Mouse (Mus musculus) brown adipose tissue, adult 24 weeks (tissue): ENCODE data around the gene Daglb. TPM values are rescaled to one million over a fixed set of nuclear protein-coding genes. Genes with fewer than 3 reads are reported as not detected.
A peak's percentile ranks its signal among the peaks of the same experiment; 100 is the strongest.
"Not testable (repeated sequence)": the region's sequence is repeated elsewhere in the genome, so short reads cannot be mapped to it uniquely, and the experiment has no call there.

Source experiments
- H3K27ac ChIP-seq: fragments of 200-500 bp; replicated peaks from 2 replicates; pipeline ENCODE4 v1.5.1; 2012; ENCODE audit warnings: low read depth, mild to moderate bottlenecking, low read length
- H3K4me1 ChIP-seq: fragments of 200-500 bp; 2 replicates; pipeline ENCODE4 v1.6.1; 2012; ENCODE audit warnings: low read length, mixed read lengths; ENCODE audit not compliant: control insufficient read depth, insufficient read depth, insufficient read length
- H3K4me3 ChIP-seq: fragments of 200-500 bp; 2 replicates; pipeline ENCODE4 v1.5.1; 2012; ENCODE audit warnings: low read depth, mild to moderate bottlenecking, low read length, moderate library complexity; ENCODE audit not compliant: insufficient read depth
- polyA plus RNA-seq: library from polyadenylated mRNA; stranded (reverse); fragments of >200 nt; gene quantifications from 2 replicates; pipeline ENCODE4 v1.2.4, GENCODE M21; 2012; ENCODE audit not compliant: missing spikeins, insufficient read depth, insufficient read length

The Daglb gene
- polyA plus RNA-seq, 1 experiment: 4.8 TPM

DNA sequence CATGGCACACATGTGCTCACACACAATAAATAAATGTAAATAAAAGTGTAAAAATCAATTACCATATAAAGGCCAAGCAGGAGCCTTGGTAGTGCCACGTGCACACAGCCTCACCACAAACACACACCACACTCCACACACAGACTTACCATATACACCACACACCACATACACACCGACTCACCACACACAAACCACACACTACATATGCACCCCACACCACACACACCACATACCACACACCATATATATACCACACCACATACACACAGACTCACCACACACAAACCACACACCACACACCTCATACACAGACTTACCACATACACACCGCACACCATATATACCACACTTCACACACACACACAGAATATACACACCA is 6.8 kb downstream of the Daglb start:
- Histone ChIP-seq H3K27ac (peak overlapping the region; percentile 33), H3K4me1 (peaks cover 3% of the 10 kb centered on the region; the same call in 1 of the 2 replicates), H3K4me3 (no peak overlapping the region)

DNA sequence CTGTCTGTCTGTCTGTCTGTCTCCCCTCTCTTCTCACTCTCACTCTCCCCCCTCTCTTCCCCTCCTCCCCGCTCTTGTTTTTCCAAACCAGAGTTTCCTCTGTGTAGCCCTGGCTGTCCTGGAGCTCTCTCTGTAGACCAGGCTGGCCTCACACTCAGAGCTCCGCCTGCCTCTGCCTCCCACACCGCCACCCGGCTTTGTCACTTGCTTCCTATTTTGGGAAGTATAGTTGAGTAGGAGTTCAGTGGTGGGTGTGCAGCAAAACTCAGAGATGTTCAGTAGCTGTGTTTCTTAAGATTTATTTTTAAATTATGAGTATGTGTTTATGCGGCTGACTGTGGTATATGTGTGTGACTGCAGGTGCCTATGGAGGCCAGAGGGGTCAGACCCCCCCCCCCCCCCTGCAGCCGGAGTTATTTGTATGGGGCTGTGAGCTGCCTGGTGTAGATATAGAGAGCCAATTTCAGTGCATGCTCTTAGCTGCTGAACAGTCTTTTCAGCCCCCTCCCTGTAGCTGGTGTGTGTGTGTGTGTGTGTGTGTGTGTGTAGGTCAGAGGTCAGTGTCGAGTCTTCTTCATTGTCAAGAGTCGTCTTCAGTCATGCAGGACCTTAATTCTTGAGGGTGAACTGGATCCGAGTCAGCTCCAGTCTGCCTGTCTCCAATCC is 7.7 kb downstream of the Daglb start:
- Histone ChIP-seq H3K4me1 (peaks cover 3% of the 10 kb centered on the region; the same call in 1 of the 2 replicates), H3K4me3 (no peak overlapping the region), H3K27ac (peak overlapping the region; percentile 33)

DNA sequence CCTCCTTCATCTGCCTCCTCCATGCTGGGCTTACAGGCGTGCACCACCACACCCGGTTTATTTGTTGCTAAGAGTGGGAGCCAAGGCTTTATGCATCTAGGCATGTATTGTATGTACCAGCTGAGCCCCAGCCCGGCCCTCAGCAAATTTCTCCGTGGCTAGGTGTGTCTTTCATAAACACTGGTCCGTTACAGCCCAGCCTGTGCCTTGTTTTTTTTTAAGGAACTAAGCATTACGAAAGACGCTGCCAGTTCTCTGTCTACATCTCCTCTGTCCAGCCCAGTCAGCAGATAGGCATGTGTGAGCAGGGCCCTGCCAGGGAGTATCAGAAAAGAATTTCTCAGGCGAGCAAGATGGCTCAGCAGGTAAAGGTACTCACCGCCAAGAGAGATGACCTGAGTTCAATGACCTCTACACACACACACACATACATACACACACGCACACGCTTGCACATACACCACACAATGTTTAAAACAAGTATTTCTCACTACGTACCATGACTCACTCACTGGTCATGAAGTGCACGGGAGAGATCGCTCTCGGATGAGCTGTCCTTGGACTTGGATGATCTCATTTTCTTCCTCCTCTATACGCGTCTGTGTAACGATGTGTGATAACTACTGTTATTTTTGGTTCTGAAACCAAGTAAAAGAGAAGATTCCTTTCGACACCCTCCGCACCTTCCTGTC is 10.9 kb downstream of the Daglb start:
- Histone ChIP-seq H3K4me3 (no peak overlapping the region), H3K4me1 (peaks cover 2% of the 10 kb centered on the region; the same call in 1 of the 2 replicates), H3K27ac (peak overlapping the region; percentile 37; the same call in 1 of the 2 replicates)

DNA sequence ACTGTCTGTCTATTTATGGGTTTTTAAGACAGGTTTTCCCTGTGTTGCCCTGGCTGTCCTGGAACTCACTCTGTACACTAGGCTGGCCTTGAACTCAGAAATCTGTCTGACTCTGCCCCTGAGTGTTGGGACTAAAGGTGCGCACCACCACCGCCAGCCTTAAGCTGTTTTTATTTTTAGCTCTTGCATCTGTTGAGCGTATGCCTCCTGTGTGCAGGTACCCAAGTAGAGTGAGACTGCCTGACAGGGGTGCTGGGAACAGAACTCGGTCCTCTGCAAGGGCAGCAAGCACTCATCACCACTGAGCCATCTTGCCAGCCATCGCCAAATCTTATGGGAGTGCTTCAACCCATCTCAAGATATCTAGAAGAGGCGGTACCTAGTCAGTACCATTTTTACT is 11.6 kb downstream of the Daglb start:
- H3K4me1 ChIP-seq: no peaks in the 10 kb centered on the region
- H3K27ac ChIP-seq: 0 out of 2 replicates have a peak overlapping the region, but pooled peaks have one; percentile 13
- H3K4me3 ChIP-seq: no peak overlapping the region

DNA sequence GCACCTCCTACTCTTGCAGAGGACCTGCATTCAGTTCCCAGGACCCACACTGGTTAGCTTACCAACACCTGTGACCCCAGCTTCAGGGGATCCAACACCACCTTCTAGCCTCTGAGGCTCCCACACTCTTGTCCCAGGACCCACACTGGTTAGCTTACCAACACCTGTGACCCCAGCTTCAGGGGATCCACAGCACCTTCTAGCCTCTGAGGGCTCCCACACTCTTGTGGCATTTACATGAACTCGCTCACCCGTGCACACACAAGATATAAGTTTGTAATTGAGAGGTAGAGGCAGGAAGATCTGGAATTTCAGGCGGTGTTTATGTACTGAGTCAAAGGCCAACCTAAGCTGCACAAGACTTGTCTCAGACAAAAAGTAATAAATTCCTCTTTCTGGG is 13.5 kb downstream of the Daglb start:
- Histone ChIP-seq H3K27ac (no peak overlapping the region), H3K4me1 (no peaks in the 10 kb centered on the region), H3K4me3 (no peak overlapping the region)

DNA sequence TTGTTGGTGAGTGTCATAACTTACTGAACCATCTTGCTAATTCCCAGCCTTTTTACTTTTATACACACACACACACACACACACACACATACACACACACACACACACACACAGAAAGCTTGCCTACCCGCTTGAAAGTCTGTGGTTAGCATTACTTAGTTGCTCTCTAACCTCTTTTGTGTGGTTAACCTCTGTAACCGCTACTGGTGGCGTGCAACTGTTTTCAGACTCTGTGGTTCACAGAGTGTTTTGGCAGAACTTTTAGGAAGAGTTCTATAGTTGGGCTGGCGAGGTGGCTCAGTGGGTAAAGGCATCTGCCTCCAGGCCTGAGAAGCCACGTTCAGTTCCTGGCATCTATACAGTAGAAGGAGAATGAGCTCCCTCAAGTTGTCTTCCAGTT is 20.6 kb downstream of the Daglb start:
- no peaks in the 10 kb centered on the region for H3K4me1 ChIP-seq
- no peak overlapping the region for H3K27ac ChIP-seq
- no peak overlapping the region for H3K4me3 ChIP-seq

DNA sequence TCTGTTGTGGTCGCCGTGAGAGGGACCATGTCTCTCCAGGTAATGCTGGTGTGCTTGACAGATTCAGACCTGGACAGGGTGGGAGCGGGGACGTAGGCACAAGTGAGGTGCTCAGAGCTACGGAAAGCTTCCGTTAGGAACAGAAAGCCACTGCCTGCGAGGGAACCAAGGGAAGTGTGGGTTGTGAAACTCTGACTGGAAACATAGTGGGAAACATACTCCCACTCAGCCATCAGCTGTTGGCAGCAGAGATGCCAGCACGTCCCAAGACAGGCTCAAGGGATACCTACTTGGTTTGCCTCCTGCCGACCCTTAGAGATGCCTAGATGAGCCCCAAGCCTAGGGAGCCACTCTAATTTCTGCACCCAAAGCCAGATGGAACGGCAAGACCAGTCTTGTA is 22.8 kb downstream of the Daglb start:
- Histone ChIP-seq H3K4me1 (no peaks in the 10 kb centered on the region), H3K4me3 (no peak overlapping the region), H3K27ac (no peak overlapping the region)

DNA sequence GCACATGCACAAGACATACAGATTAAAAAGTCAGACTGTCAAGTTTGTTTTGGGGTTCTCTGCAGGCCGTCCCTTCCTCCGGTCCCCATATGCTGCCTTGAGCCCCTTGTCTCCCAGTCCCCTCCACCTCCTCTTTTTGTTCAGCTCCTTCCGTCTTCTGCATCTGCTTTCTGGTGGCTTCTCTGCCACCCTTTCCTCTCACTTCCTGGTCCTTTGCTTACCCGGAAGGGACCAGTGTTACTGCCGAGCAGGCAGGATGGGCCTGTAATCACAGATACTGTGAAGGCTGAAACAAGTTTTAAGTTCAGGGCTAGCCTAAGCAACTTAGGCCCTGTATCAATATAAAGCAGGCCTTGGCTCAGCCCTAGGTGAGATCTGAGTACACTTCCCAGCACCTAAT is 23.6 kb downstream of the Daglb start:
- Histone ChIP-seq H3K4me1 (no peaks in the 10 kb centered on the region), H3K27ac (no peak overlapping the region), H3K4me3 (no peak overlapping the region)

DNA sequence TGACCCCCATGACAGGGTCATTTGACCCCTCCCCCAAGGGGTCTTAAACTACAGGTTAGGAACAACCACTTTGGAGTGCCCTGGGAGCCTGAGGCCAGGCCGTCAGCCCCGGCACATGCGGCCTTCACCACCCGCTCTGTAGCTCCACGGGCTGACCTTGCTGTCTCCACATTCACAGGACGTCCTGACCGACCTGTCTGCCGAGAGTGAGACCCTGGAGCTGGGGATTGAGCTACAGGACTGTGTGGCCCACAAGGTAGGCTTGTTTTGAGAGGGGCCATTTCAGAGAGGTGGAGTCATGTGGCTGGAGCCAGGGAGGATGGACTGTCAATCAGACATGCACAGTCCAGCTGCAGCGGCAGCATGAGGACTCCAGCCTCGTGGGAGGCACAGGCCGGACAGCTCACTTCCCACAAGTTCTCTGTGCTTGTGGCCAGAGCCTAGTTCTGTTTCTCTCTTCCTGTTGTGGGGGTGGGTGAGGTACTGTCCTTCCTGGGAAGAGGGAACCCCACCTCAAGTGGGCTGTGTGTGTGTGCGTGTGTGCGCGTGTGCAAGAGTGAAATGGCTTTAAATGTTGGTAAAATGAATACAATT is 25.5 kb downstream of the Daglb start:
- Histone ChIP-seq H3K27ac (no peak overlapping the region), H3K4me3 (no peak overlapping the region), H3K4me1 (no peaks in the 10 kb centered on the region)

DNA sequence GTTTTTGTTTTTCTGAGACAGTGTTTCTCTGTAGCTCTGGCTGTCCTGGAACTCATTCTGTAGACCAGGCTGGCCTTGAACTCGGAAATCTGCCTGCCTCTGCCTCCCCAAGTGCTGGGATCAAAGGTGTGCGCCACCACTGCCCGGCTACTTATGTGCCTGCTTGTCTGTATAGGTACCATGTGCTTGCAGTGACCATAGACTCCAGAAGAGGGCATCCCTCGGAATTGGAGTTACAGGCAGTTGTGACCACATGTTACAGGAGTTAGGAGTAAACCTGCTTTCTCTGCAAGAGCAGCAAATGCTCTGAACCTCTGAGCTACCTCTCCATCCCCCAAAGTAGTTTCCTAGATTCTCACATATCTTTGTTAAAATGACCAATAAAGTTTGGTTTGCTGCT is 27.4 kb downstream of the Daglb start:
- Histone ChIP-seq H3K4me1 (no peaks in the 10 kb centered on the region), H3K27ac (no peak overlapping the region), H3K4me3 (no peak overlapping the region)

DNA sequence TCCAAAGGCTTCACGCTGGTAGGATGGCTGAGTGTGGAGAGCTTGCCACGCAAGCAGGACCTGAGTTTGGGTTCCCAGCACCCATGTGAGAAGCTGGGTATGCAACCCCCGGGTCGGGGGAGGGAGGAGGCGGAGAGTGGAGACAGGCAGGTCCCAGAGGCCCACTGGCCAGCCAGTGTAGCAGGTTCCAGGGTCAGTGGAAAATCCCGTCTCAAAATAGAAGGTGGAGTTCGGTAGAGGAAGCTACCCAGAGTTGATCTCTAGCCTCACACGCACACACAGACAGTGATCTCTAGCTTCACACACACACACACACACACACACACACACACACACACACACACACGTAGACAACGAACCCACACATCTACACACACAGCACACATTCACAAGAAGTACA is 28.8 kb downstream of the Daglb start:
- Histone ChIP-seq H3K27ac (no peak overlapping the region), H3K4me3 (no peak overlapping the region), H3K4me1 (no peaks in the 10 kb centered on the region)

DNA sequence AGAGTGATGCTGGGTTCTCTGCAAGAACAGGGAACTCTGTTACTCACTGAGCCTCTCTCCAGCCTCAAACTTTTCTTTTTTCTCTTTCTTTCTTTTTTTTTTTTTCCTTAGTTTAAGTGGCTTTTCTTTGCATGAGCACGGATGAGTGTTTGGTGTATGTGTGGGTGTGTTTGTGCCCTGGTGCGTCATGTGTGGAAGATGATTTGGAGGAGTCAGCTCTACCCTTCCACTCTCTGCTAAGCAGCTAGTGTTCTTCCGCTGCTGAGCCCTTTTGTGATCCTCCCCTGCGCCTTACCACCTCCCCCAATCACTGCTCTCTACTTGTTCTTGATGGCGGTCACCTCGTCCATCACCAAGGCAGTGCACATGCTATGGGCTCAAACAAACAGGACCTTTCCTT is 31.3 kb downstream of the Daglb start:
- Histone ChIP-seq H3K4me1 (no peaks in the 10 kb centered on the region), H3K4me3 (no peak overlapping the region), H3K27ac (no peak overlapping the region)

DNA sequence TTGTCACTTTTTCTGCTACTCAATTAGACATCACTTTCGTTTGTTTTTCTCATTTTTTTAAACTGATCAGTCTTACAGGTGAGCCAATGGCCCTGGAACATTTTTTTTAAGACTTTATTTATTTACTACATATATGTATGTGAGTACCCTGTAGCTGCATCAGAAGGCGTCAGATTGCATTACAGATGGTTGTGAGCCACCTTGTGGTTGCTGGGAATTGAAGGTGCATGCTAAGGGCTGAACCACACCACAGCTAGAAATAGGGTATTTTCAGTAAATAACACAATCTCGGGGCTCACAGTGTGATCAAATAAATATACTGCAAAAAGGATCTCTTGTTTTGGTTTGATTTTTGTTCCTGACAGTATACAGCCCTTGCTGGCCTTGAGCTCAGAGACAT is 33.1 kb downstream of the Daglb start:
- no peaks in the 10 kb centered on the region for H3K4me1 ChIP-seq
- no peak overlapping the region for H3K4me3 ChIP-seq
- no peak overlapping the region for H3K27ac ChIP-seq

DNA sequence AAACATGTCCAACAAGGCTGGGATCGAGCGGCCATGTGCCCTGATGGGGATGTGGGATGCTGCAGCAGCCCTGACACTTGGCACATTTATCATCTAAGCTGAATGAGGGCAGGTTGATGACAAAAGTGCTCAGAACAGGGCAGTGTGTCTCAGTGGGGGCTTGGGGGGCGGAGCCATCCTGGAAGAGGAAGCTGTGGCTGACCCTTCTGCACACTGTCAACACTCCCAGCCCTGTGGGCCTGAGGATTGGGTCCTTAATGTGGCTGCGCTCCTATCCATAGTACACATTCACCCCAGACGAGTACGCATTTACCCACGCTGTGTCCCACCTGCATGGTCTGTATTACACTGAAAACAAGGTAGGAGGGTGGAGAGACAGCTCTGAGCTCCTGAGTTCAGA is 34.8 kb downstream of the Daglb start:
- Histone ChIP-seq H3K27ac (no peak overlapping the region), H3K4me3 (no peak overlapping the region), H3K4me1 (no peaks in the 10 kb centered on the region)

DNA sequence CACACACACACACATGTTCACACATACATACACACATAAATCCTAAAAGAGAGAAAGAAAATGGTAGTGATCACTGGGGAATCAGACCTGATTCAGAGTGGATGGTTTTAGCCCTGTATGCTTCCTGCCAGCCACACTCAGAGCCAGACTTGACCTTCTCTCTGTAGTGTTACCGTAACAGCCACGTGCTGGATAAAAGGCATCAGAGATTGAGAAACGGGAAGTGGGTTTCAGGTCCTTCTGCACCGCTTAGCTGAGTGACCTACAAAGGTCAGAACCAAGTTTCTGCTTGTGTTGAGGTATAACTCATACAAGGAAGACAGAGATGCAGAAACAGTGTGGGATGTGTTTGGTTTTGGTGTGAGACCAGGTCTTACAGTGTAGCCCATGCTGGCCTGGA is 35.3 kb downstream of the Daglb start:
- Histone ChIP-seq H3K4me3 (no peak overlapping the region), H3K4me1 (no peaks in the 10 kb centered on the region), H3K27ac (no peak overlapping the region)

DNA sequence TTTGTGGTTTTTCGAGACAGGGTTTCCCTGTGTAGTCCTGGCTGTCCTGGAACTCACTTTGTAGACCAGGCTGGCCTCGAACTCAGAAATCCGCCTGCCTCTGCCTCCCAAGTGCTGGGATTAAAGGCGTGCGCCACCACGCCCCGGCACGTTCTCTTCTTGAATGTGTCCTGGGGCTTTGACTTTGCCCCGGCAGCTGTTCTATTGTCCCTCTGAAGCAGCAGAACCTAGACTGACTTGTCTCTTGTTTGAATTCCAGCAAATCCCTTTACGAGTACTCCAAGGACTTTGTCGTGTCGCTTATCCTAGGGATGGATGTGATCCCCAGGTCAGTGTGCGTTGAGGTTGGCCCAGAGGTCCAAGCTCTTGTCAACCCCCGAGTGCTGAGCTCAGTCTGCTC is 36.3 kb downstream of the Daglb start:
- H3K27ac ChIP-seq, H3K4me1 ChIP-seq, H3K4me3 ChIP-seq: not testable (repeated sequence)
